Mouse (Mus musculus) ES-E14 (cell line): ENCODE measurements at regions not wholly inside any gene's neighbourhood (a gene's known extent, or its start where the extent isn't known, plus 50 kb on each side); places are given as distances from the start of the nearest gene placed in this dataset.

Experiments
- DNase-seq: peaks from one replicate; pipeline ENCODE4 v3.0.0-alpha.2; 2013; ENCODE audit warnings: low read depth, low spot score
- H3K27ac ChIP-seq: 2 replicates; pipeline ENCODE4 v1.5.1; 2012; ENCODE audit warnings: low read depth, mild to moderate bottlenecking, low read length, moderate library complexity, mixed read lengths; ENCODE audit not compliant: poor library complexity, insufficient read depth, severe bottlenecking
- H3K36me3 ChIP-seq: 2 replicates; pipeline ENCODE4 v1.6.1; 2012; ENCODE audit warnings: mild to moderate bottlenecking, low read length, moderate library complexity, mixed read lengths; ENCODE audit not compliant: control insufficient read depth, poor library complexity, insufficient read depth, severe bottlenecking
- H3K4me1 ChIP-seq, 2 experiments: fragments of 150-350 bp in 1 of 2; sonication (generic) in 1 of 2; 2 replicates each; pipeline ENCODE4 v1.6.1; 2012; ENCODE audit warnings: low read length in 2 of 2, mild to moderate bottlenecking in 1 of 2, mixed read lengths in 1 of 2; ENCODE audit not compliant: control insufficient read depth in 2 of 2, insufficient read depth in 2 of 2, poor library complexity in 1 of 2
- H3K4me3 ChIP-seq, 2 experiments: fragments of 150-350 bp in 1 of 2; sonication (generic) in 1 of 2; 2 replicates each; pipeline ENCODE4 v1.5.1; 2012; ENCODE audit warnings: low read length in 2 of 2, low read depth in 1 of 2, mild to moderate bottlenecking in 1 of 2, mixed read lengths in 1 of 2; ENCODE audit not compliant: insufficient read depth in 1 of 2, poor library complexity in 1 of 2, severe bottlenecking in 1 of 2
- H3K9ac ChIP-seq: 2 replicates; pipeline ENCODE4 v1.6.1; 2012; ENCODE audit warnings: low read depth, mild to moderate bottlenecking, low read length, mixed read lengths; ENCODE audit not compliant: poor library complexity, insufficient read depth, severe bottlenecking
- H3K9me3 ChIP-seq: fragments of 150-350 bp; sonication (generic); 2 replicates; pipeline ENCODE4 v1.6.1; 2012; ENCODE audit warnings: low read depth, mild to moderate bottlenecking, low read length; ENCODE audit not compliant: control insufficient read depth, insufficient read depth
- CHD2 ChIP-seq: IDR thresholded peaks from 2 replicates; pipeline ENCODE4 v1.6.1; 2014; ENCODE audit warnings: mild to moderate bottlenecking, low read depth, low read length, inconsistent platforms
- HCFC1 ChIP-seq: IDR thresholded peaks from 2 replicates; pipeline ENCODE4 v1.6.1; 2012; ENCODE audit warnings: low read length, inconsistent platforms, borderline replicate concordance; ENCODE audit not compliant: insufficient read depth
- MAFK ChIP-seq: IDR thresholded peaks from 2 replicates; pipeline ENCODE4 v1.6.1; 2014; ENCODE audit warnings: mild to moderate bottlenecking, low read depth, low read length, inconsistent platforms; ENCODE audit not compliant: insufficient read depth
- ZC3H11A ChIP-seq: IDR thresholded peaks from 2 replicates; pipeline ENCODE4 v1.6.1; 2012; ENCODE audit warnings: low read depth, mild to moderate bottlenecking, inconsistent platforms, low read length, borderline replicate concordance
- ZNF384 ChIP-seq: IDR thresholded peaks from 2 replicates; pipeline ENCODE4 v1.6.1; 2012; ENCODE audit warnings: low read depth, low read length, inconsistent platforms
- in situ Hi-C, 2 experiments: fragments of 600-800 bp; cut with MboI; formaldehyde crosslinking; loops; one replicate each; pipeline ENCODE4 v1.15.1; 2025; ENCODE audit warnings: low sequenced_read_pairs in 2 of 2, inconsistent platforms in 1 of 2; ENCODE audit not compliant: unreplicated experiment in 2 of 2

DNA sequence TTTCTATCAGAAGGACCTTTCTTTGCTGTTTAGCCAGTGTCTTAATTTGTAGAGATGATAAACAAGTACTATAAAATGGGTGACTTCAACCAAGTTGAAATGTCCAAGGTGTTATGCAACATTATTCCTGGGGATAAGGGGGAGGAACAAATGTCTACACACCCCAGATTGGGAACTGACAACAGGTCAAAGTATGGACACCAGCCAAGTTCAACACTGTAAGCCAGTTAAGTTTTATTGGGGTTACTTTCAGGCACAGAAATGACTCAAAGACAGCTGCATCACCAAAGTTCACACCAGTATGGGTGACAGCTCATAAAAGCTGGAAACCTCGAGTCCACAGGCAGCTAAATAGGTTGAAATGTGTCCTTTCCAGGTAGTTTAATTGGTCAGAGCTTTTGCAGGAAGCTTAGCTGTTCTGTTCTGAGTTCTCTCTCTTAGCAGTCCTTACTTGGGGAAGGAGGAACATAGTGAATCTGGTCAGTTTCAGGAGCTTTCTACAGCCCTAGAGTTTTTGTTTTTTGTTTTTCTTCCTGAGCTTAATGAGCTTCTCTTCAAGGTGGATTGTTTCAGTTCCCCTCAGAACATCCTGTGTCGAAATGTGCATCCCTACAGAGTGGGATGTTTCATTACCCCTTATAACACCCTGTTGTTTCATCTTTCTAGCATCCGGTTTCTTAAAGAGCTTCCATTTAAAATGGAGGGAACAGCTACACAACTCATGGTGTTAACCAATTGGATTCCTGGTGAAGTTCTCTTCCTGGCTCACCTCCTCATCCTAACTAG is 279.2 kb upstream of the Cdyl start:
- Histone ChIP-seq H3K27ac (no peak overlapping the region), H3K4me1 (no peaks in the 10 kb centered on the region), H3K36me3 (no peaks in the 10 kb centered on the region), H3K9me3 (no peaks in the 10 kb centered on the region), H3K9ac (no peak overlapping the region), H3K4me3 (no peak overlapping the region)
- DNase-seq: no peak
- TF ChIP-seq ZC3H11A (no peak), HCFC1 (no peak), ZNF384 (no peak), CHD2 (no peak), MAFK (no peak)
- in situ Hi-C loops: no loop called here

DNA sequence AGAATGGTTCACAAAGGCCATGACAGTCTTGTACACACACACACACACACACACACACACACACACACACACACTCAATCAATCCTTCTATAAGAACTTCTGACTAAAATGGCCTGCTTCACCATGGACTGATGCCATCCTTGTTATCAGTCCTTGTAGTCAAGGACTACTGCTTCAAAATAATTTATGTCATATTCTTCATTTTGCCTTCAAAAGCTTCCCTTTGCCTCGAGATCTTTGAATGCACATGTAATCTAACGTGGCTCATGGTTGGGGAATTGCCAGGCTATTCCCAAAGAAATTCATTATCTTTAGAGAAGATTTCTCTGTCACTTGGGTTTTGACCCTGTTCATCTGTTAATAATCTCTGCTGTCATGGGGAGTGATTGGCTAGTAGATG is 278.0 kb upstream of the Cdyl start:
- H3K4me1 ChIP-seq: no peaks in the 10 kb centered on the region
- TF ChIP-seq ZC3H11A (no peak), ZNF384 (no peak), CHD2 (no peak)
- H3K27ac ChIP-seq: no peak overlapping the region
- no peaks in the 10 kb centered on the region for H3K36me3 ChIP-seq
- in situ Hi-C loops: no loop called here
- H3K4me3 ChIP-seq: no peak overlapping the region
- H3K9ac ChIP-seq: no peak overlapping the region
- DNase-seq: no peak
- no peaks in the 10 kb centered on the region for H3K9me3 ChIP-seq

DNA sequence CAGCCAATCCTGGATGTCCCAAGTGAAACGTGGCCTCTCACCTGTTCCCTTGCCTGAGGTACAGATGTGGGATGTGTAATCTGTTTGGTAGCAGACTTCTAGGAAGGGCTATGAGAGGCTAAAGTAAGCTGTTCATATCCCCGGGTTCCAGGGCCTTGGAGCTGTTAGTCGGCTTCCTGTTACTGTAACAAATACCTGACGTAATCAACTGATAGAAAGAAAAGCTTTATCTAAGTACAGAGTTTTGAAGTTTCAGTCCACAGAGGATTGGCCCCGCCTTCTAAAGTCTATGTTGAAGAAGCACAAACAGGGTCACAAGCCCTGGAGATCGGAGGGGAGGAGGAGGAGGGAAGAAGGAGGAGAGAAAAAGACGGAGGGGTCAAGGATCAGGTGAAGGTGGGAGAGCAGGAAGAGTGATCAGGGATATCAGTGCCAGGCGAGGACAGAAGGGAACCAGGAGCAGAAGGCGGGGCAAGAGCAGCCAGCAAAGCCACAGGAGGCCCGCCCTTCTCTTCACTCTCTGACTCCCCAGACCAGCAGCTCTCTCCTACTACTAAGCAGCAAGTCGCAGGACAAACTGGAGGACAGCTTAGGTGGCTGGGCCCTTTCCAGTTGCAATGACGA is 276.5 kb upstream of the Cdyl start:
- no peak for DNase-seq
- Histone ChIP-seq H3K4me3 (no peak overlapping the region), H3K9me3 (no peaks in the 10 kb centered on the region), H3K27ac (no peak overlapping the region), H3K36me3 (no peaks in the 10 kb centered on the region), H3K4me1 (no peaks in the 10 kb centered on the region), H3K9ac (no peak overlapping the region)
- in situ Hi-C loops: no loop called here
- TF ChIP-seq MAFK (no peak), HCFC1 (no peak), CHD2 (no peak)

DNA sequence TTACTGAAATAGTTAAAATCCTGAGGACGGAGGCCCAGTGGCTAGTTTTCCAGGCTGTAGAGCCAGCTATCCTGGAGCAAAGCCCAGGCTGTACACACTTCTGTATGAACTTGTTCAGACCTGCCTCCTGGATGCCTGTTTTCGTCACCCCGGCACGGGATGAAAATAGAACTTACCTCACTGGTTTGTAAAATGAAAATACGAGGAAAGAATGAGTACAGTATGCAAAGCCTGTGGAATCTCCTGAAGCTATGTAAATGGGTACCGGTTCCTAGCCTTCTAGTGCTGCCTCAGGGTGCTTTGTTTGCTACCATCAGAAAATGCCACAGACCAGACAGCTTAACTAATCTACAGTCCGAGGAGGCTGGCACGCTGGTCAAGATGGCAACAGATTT is 276.0 kb upstream of the Cdyl start:
- no peaks in the 10 kb centered on the region for H3K9me3 ChIP-seq
- DNase-seq: no peak
- H3K36me3 ChIP-seq: no peaks in the 10 kb centered on the region
- no peak overlapping the region for H3K9ac ChIP-seq
- peaks cover 0 to under 1% of the 10 kb centered on the region in 2 experiments; a peak in 1 of 4 replicates for H3K4me1 ChIP-seq
- no peak overlapping the region for H3K4me3 ChIP-seq
- no peak overlapping the region for H3K27ac ChIP-seq
- in situ Hi-C loops: no loop called here
- TF ChIP-seq HCFC1 (no peak), ZC3H11A (no peak), ZNF384 (no peak), CHD2 (no peak), MAFK (no peak)
